Mouse (Mus musculus) heart, adult 2 months (tissue): Measurements from ENCODE around the gene Bcar3. TPM values are rescaled to one million over a fixed set of nuclear protein-coding genes. Genes with fewer than 3 reads are reported as not detected.
A peak's percentile ranks its signal among the peaks of the same experiment; 100 is the strongest.

Experiments used
- DNase-seq, 2 experiments: peaks; one replicate each; pipeline ENCODE4 v3.0.0; 2021
- H3K27ac ChIP-seq: fragments of 200-600 bp; 2 replicates; pipeline ENCODE4 v1.8.1; 2022
- H3K27me3 ChIP-seq: fragments of 200-500 bp; 2 replicates; pipeline ENCODE4 v1.6.1; 2012; ENCODE audit warnings: mild to moderate bottlenecking, low read length, inconsistent platforms, mixed read lengths; ENCODE audit not compliant: control insufficient read depth, insufficient read depth
- H3K36me3 ChIP-seq: fragments of 200-500 bp; 2 replicates; pipeline ENCODE4 v1.6.1; 2012; ENCODE audit warnings: low read length, inconsistent platforms; ENCODE audit not compliant: control insufficient read depth, insufficient read depth
- H3K4me1 ChIP-seq: fragments of 200-500 bp; 2 replicates; pipeline ENCODE4 v1.6.1; 2011; ENCODE audit warnings: low read length; ENCODE audit not compliant: control insufficient read depth, insufficient read depth
- H3K4me3 ChIP-seq: fragments of 200-600 bp; 2 replicates; pipeline ENCODE4 v1.8.1; 2022
- H3K79me2 ChIP-seq: fragments of 200-500 bp; replicated peaks from 2 replicates; pipeline ENCODE4 v1.6.1; 2012; ENCODE audit warnings: mild to moderate bottlenecking, inconsistent platforms, low read length, moderate library complexity, mixed read lengths; ENCODE audit not compliant: control insufficient read depth, insufficient read depth
- H3K9ac ChIP-seq: fragments of 200-500 bp; 2 replicates; pipeline ENCODE4 v1.6.1; 2012; ENCODE audit warnings: low read depth, mild to moderate bottlenecking, control low read depth, inconsistent platforms, low read length, mixed read lengths
- CTCF ChIP-seq: fragments of 200-600 bp; IDR thresholded peaks from 2 replicates; pipeline ENCODE4 v1.8.1; 2022; ENCODE audit warnings: antibody characterized with exemption, mild to moderate bottlenecking, moderate library complexity
- EP300 ChIP-seq: fragments of 200-500 bp; IDR thresholded peaks from 2 replicates; pipeline ENCODE4 v1.6.1; 2011; ENCODE audit warnings: low read depth, low read length, control low read depth; ENCODE audit not compliant: insufficient read depth
- POLR2A ChIP-seq: fragments of 200-500 bp; IDR thresholded peaks from 2 replicates; pipeline ENCODE4 v1.6.1; 2011; ENCODE audit warnings: mild to moderate bottlenecking, low read depth, low read length, control low read depth; ENCODE audit not compliant: insufficient read depth
- WGBS: fragments of 180-500 bp; shearing (Covaris S2); methylation state at CpG from one replicate; pipeline ENCODE4 v1.1.7; 2018; 5-methylcytosine and 5-hydroxymethylcytosine counted together
- intact Hi-C: fragments of 180-260 bp; cut with DNase I; formaldehyde crosslinking; loops from one replicate; pipeline ENCODE4 v1.15.1; 2025
- polyA plus RNA-seq: library from polyadenylated mRNA; depleted of rRNA; stranded (reverse); fragments of >200 nt; gene quantifications from 2 replicates; pipeline ENCODE4 v1.2.3, GENCODE M21; 2012
- total RNA-seq, 2 experiments: library from RNA; stranded (reverse); gene quantifications; 2 replicates each; pipeline ENCODE4 v1.2.3; 2021

Bcar3 gene
- total and polyA plus RNA-seq, 3 experiments: 4.7 to 10.2 (median 7.5) TPM

DNA sequence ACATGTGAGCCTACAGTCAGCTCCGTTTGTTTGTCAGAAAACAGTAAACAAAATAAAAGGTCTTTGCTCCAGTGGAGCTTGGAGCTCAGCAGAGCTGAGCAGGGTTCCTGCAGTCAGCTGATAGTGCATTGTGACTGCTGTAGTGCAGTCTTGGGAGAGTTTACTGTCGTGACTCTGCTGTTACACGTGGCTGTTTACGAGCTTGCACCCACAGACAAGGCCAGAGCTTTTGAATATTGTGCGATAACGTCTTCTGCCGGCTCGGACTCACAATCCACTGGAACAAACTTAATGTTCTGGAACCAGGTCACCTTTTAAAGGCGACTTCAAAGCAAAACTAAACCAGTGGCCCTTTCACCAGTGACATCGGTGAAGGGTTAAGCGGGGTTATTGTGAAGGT, 123.5 kb downstream of the Bcar3 start:
- TF ChIP-seq POLR2A (no peak), CTCF (no peak), EP300 (no peak)
- WGBS: 79% methylated on average over 11 of the region's 11 CpGs
- Histone ChIP-seq H3K4me3 (no peak overlapping the region), H3K27ac (no peak overlapping the region), H3K36me3 (no peaks in the 10 kb centered on the region), H3K79me2 (no peaks in the 10 kb centered on the region), H3K27me3 (no peaks in the 10 kb centered on the region), H3K4me1 (peaks cover 3% of the 10 kb centered on the region; the same call in 1 of the 2 replicates), H3K9ac (no peak overlapping the region)
- intact Hi-C loops: no loop called here
- DNase-seq: no peak

DNA sequence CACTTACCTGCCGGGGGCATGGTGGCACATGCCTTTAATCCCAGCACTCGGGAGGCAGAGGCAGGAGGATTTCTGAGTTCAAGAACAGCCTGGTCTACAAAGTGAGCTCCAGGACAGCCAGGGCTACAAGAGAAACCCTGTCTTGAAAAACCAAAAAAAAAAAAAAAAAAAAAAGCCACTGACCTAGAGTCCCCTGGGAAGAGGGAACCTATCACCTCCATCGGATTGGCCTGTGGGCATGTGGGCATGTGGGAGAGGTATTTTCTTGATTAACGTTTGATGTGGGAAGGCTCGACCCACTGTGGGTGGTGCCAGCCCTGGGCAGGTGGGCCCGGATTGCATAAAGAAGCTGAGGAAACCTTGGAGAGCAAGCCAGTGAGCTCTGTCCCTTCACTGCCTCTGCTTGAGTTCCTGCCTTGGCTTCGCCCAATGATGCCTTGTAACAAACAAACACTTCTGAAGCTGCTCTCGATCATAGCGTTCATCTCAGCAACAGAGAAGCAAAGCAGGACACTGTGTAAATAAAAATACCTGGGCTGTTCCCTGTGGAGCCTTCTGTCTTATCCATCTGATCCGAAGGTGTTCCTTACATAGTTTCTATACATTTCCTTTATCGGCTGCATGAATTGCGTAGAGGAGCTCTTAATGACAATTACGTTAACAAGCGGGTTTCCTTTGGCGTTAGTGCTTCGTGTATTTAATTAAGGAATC, 124.8 kb downstream of the Bcar3 start:
- WGBS: 59% methylated on average over 16 of the region's 16 CpGs
- H3K27ac ChIP-seq: peak overlapping the region; percentile 80; the same call in 1 of the 2 replicates
- intact Hi-C loops: no loop called here
- H3K36me3 ChIP-seq: no peaks in the 10 kb centered on the region
- H3K27me3 ChIP-seq: no peaks in the 10 kb centered on the region
- no peak overlapping the region for H3K9ac ChIP-seq
- H3K79me2 ChIP-seq: no peaks in the 10 kb centered on the region
- TF ChIP-seq CTCF (no peak), EP300 (no peak), POLR2A (no peak)
- H3K4me3 ChIP-seq: peak overlapping the region; percentile 50
- DNase-seq: no peak
- H3K4me1 ChIP-seq: peaks cover 3% of the 10 kb centered on the region; the same call in 1 of the 2 replicates

DNA sequence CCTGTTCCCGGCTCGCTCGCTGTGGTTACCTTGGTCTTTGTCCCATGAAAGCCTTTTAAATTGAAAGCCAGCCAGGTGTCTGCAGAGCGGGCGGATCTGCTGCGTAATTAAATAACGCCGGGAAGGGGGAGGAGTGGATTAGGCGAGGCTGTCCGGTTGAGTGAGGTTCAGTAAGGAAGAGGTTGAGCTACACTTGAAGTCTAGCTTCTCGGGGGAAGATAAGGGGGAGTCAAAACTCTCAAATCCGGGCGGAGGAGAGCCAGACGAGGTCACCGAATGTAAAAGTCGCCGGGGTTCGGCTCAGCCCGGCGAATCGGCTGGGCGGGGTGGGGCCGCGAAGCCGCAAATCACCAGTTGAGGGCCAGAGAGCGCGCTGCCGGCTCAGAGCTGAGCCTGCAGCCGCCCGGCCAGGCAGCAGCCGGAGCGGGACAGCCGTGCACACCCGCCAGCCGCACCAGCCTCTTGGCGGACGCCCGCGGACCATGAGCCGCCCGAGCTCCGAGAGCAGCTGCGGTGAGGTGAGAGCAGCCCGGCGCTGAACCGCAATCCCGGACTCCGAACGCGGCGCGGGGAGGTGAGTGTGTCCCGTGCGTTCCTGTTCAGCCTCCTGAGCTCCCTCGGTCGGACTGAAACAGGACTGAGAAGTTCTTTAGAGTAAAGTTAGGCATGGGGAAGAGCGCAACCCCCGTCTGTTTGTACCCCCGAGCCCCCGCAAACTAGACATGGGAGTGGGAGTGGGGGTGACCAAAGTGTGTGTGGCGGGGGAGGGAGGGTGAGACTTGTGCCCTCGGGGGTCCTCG, 125.9 kb downstream of the Bcar3 start:
- no peak for TF ChIP-seq EP300
- peak; percentile 50 for TF ChIP-seq CTCF
- peak; percentile 64 for TF ChIP-seq POLR2A
- DNase-seq: peak; percentile 86 to 89
- under 1% methylated on average over 63 of the region's 63 CpGs for WGBS
- Histone ChIP-seq H3K9ac (peak overlapping the region; percentile 86), H3K4me3 (peak overlapping the region; percentile 50), H3K27ac (peak overlapping the region; percentile 80), H3K79me2 (no peaks in the 10 kb centered on the region), H3K27me3 (no peaks in the 10 kb centered on the region), H3K36me3 (no peaks in the 10 kb centered on the region), H3K4me1 (0 out of 2 replicates have a peak, but pooled peaks cover 1% of the 10 kb centered on the region)
- intact Hi-C loops: loop anchor here (2.0 to 5.0 kb wide), 2 partner anchors 43 to 108 kb away; no protein-coding TSS in a partner anchor

DNA sequence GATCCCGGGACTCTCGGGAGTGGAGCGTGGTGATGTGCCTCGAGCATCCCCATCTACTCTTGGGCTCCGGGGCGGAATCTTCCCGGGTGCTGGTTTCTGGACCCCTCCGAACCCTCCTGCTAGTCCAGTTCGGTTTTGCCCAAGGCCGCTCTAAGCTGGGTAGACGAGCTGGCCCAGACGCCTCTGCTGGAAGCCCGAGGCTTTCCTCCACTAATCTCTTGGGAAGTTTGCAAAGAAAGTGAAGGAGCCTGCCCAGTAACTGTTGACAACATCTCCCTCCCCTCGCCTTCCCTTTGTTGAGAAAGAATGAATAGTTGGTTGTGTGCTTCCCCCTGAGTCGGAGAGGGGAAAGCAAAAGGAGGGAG, 126.5 kb downstream of the Bcar3 start:
- Histone ChIP-seq H3K79me2 (no peaks in the 10 kb centered on the region), H3K27ac (peak overlapping the region; percentile 80), H3K4me3 (peak overlapping the region; percentile 50), H3K9ac (peak overlapping the region; percentile 86), H3K36me3 (no peaks in the 10 kb centered on the region), H3K27me3 (no peaks in the 10 kb centered on the region), H3K4me1 (0 out of 2 replicates have a peak, but pooled peaks cover 1% of the 10 kb centered on the region)
- intact Hi-C loops: loop anchor here (2.0 to 5.0 kb wide), 2 partner anchors 42 to 108 kb away; no protein-coding TSS in a partner anchor
- TF ChIP-seq EP300: no peak
- no peak for TF ChIP-seq POLR2A
- TF ChIP-seq CTCF: 0 out of 2 replicates have a peak, but pooled peaks have one; percentile 3
- WGBS: 3% methylated on average over 15 of the region's 15 CpGs
- peak; percentile 47 to 58 for DNase-seq

DNA sequence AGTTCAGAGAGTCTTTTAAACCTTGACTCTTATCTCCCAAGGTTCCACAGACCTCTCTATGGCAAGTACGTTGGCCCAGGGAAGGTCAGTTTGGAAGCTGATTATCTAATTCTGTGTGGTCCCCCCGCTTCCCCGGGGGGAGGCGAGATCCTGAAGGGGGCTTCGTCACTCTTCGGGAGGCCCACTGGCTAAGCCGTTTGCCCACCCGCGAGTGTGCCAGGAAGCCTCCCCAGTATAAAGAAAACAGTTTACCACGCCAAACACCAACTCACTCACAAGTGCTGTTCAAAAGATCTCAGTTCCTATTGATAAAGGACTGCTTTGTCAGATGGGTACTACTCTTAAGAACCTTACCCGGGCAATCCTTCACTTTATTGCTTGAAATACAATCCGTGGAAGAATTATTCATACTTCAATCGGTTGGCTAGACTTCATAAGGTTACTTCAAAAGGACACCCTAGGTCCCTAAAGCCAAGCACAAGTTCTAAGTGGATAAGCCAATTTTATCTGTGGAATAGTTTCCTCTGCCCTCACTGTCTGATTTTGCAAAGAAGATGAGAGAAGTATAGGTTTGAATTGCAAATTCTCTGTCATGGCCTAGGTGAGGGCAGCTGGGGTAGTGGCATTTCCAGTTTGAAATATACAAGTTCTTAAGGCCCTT, 127.2 kb downstream of the Bcar3 start:
- H3K79me2 ChIP-seq: no peaks in the 10 kb centered on the region
- no peak overlapping the region for H3K27ac ChIP-seq
- H3K27me3 ChIP-seq: no peaks in the 10 kb centered on the region
- no peak overlapping the region for H3K4me3 ChIP-seq
- no peak for TF ChIP-seq POLR2A
- TF ChIP-seq CTCF: no peak
- no peak for TF ChIP-seq EP300
- no peaks in the 10 kb centered on the region for H3K36me3 ChIP-seq
- 65% methylated on average over 13 of the region's 13 CpGs for WGBS
- no peak for DNase-seq
- 0 out of 2 replicates have a peak, but pooled peaks cover 1% of the 10 kb centered on the region for H3K4me1 ChIP-seq
- intact Hi-C loops: loop anchor here (2.0 to 5.0 kb wide), 2 partner anchors 42 to 109 kb away; no protein-coding TSS in a partner anchor
- no peak overlapping the region for H3K9ac ChIP-seq
